Mouse (Mus musculus) stomach, embryonic 15.5 days (tissue): ENCODE results near the gene Unc13c. TPM values are rescaled to one million over a fixed set of nuclear protein-coding genes. Genes with fewer than 3 reads are reported as not detected.

Source experiments
- ATAC-seq: fragments of 200-750 bp; cut with Nextera tagmentation; 2 replicates; pipeline ENCODE4 v1.8.0; 2017; ENCODE audit warnings: low read depth, moderate number of reproducible peaks, moderate TSS enrichment; ENCODE audit not compliant: insufficient read depth, low FRiP score
- H3K27ac ChIP-seq: fragments of 300-500 bp; sonication (generic); 2 replicates; pipeline ENCODE4 v1.5.1; 2015; ENCODE audit warnings: mild to moderate bottlenecking, inconsistent platforms
- H3K27me3 ChIP-seq: fragments of 300-500 bp; sonication (generic); replicated peaks from 2 replicates; pipeline ENCODE4 v1.6.1; 2015; ENCODE audit warnings: inconsistent platforms
- H3K36me3 ChIP-seq: fragments of 300-500 bp; sonication (generic); 2 replicates; pipeline ENCODE4 v1.6.1; 2015; ENCODE audit warnings: inconsistent platforms
- H3K4me1 ChIP-seq: fragments of 300-500 bp; sonication (generic); 2 replicates; pipeline ENCODE4 v1.6.1; 2015; ENCODE audit warnings: inconsistent platforms
- H3K4me2 ChIP-seq: fragments of 300-500 bp; sonication (generic); 2 replicates; pipeline ENCODE4 v1.6.1; 2015; ENCODE audit warnings: mild to moderate bottlenecking, inconsistent platforms
- H3K4me3 ChIP-seq: fragments of 300-500 bp; sonication (generic); replicated peaks from 2 replicates; pipeline ENCODE4 v1.5.1; 2015; ENCODE audit warnings: inconsistent platforms
- H3K9ac ChIP-seq: fragments of 300-500 bp; sonication (generic); 2 replicates; pipeline ENCODE4 v1.6.1; 2015; ENCODE audit warnings: inconsistent platforms
- H3K9me3 ChIP-seq: fragments of 300-500 bp; sonication (generic); 2 replicates; pipeline ENCODE4 v1.6.1; 2016; ENCODE audit warnings: inconsistent platforms
- WGBS: fragments of 180-500 bp; shearing (Covaris S2); methylation state at CpG from one replicate; pipeline ENCODE4 v1.1.7; 2015; 5-methylcytosine and 5-hydroxymethylcytosine counted together
- polyA plus RNA-seq: library from polyadenylated mRNA; unstranded; fragments of >200 nt; fragmentation: Nextera tagmentation; extraction: Ambion mirVana; gene quantifications from 2 replicates; pipeline ENCODE4 v1.2.1, GENCODE M21; 2015

Unc13c gene
- polyA plus RNA-seq, 1 experiment from 2014 or later = 0.76 TPM

- H3K4me1 ChIP-seq = no peaks in the 10 kb centered on the region
- no peaks in the 10 kb centered on the region for H3K9me3 ChIP-seq
- H3K9ac ChIP-seq = no peak overlapping the region
- 69% methylated on average over 4 of the region's 4 CpGs for WGBS
- H3K4me2 ChIP-seq = no peak overlapping the region
- H3K27ac ChIP-seq = no peak overlapping the region
- H3K27me3 ChIP-seq = no peaks in the 10 kb centered on the region
- H3K36me3 ChIP-seq = no peaks in the 10 kb centered on the region
- no peak for ATAC-seq
- H3K4me3 ChIP-seq = no peak overlapping the region
These were observed 17.2 kb downstream of the Unc13c start for GRCm38 (mm10) chr9:73951586-73951985.

- Histone ChIP-seq H3K27me3 (no peaks in the 10 kb centered on the region), H3K4me2 (no peak overlapping the region), H3K9ac (no peak overlapping the region), H3K4me1 (no peaks in the 10 kb centered on the region), H3K36me3 (no peaks in the 10 kb centered on the region), H3K27ac (no peak overlapping the region), H3K4me3 (no peak overlapping the region), H3K9me3 (no peaks in the 10 kb centered on the region)
- no peak for ATAC-seq
- WGBS = 51% methylated on average over 4 of the region's 4 CpGs
These were observed 33.9 kb downstream of the Unc13c start for GRCm38 (mm10) chr9:73934844-73935243.

GRCm38 (mm10) chr9:73931988-73932387 lies 36.8 kb downstream of the Unc13c start:
- no peak overlapping the region for H3K4me3 ChIP-seq
- H3K9me3 ChIP-seq = no peaks in the 10 kb centered on the region
- H3K9ac ChIP-seq = no peak overlapping the region
- H3K27ac ChIP-seq = no peak overlapping the region
- ATAC-seq = no peak
- H3K36me3 ChIP-seq = no peaks in the 10 kb centered on the region
- H3K4me1 ChIP-seq = no peaks in the 10 kb centered on the region
- H3K4me2 ChIP-seq = no peak overlapping the region
- WGBS = 89% methylated on average over 9 of the region's 9 CpGs
- no peaks in the 10 kb centered on the region for H3K27me3 ChIP-seq

DNA sequence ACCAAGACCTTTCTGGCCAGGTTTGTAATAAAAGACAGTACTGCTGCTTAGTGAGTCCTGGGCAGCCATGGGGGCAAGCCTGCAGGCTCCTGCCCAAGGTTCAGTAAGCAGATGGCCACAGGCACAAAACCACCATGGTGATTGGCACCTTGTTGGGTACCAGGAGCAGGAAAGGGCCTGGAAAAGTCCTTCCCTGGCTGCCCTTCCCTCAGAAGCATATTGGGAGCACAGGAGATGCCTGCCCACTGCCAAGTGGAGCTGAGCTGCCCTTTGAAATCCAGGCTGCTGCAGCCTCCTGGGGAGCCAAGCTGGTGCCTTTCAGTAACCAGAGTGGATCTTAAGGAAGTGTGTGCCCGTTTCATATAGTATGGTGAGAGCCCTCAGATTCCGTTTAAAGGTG lies 41.5 kb downstream of the Unc13c start:
- no peak for ATAC-seq
- no peak overlapping the region for H3K27ac ChIP-seq
- H3K9ac ChIP-seq = no peak overlapping the region
- H3K36me3 ChIP-seq = no peaks in the 10 kb centered on the region
- H3K27me3 ChIP-seq = no peaks in the 10 kb centered on the region
- H3K4me2 ChIP-seq = no peak overlapping the region
- no peaks in the 10 kb centered on the region for H3K4me1 ChIP-seq
- H3K9me3 ChIP-seq = no peaks in the 10 kb centered on the region
- no peak overlapping the region for H3K4me3 ChIP-seq
- WGBS = 76% methylated on average over 2 of the region's 2 CpGs

- no peaks in the 10 kb centered on the region for H3K36me3 ChIP-seq
- ATAC-seq = no peak
- H3K27ac ChIP-seq = no peak overlapping the region
- H3K4me3 ChIP-seq = no peak overlapping the region
- H3K27me3 ChIP-seq = no peaks in the 10 kb centered on the region
- no peak overlapping the region for H3K9ac ChIP-seq
- H3K9me3 ChIP-seq = no peaks in the 10 kb centered on the region
- H3K4me1 ChIP-seq = no peaks in the 10 kb centered on the region
- WGBS = 72% methylated on average over 11 of the region's 11 CpGs
- no peak overlapping the region for H3K4me2 ChIP-seq
These were observed 46.2 kb downstream of the Unc13c start for GRCm38 (mm10) chr9:73922449-73923115.

DNA sequence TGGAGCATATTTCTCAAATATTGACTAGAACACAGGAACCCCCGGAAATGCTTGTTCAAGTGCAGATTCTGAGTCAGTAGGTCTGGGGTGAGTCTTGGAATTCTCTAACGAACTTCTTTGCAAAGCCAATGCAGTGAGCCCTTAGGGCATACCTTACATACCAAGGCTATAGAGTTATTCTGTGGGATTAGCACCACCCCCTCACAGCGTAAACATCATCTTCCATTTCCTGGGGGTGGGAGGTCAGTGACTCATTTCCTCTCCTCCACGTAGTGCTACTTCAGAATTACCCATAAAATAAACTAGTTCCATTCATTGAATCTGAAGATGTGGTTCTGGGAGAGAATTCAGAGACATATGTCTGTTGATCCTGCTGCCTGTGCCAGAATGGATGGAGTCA lies 62.8 kb downstream of the Unc13c start:
- no peaks in the 10 kb centered on the region for H3K27me3 ChIP-seq
- no peak overlapping the region for H3K9ac ChIP-seq
- no peak overlapping the region for H3K27ac ChIP-seq
- H3K4me2 ChIP-seq = no peak overlapping the region
- no peak overlapping the region for H3K4me3 ChIP-seq
- no peaks in the 10 kb centered on the region for H3K36me3 ChIP-seq
- 56% methylated on average over 4 of the region's 4 CpGs for WGBS
- H3K9me3 ChIP-seq = no peaks in the 10 kb centered on the region
- no peak for ATAC-seq
- no peaks in the 10 kb centered on the region for H3K4me1 ChIP-seq

GRCm38 (mm10) chr9:73898516-73898915 lies 70.2 kb downstream of the Unc13c start:
- no peak overlapping the region for H3K4me3 ChIP-seq
- H3K9me3 ChIP-seq = no peaks in the 10 kb centered on the region
- ATAC-seq = no peak
- no peak overlapping the region for H3K27ac ChIP-seq
- 81% methylated on average over 3 of the region's 3 CpGs for WGBS
- no peaks in the 10 kb centered on the region for H3K36me3 ChIP-seq
- no peaks in the 10 kb centered on the region for H3K27me3 ChIP-seq
- no peak overlapping the region for H3K4me2 ChIP-seq
- H3K4me1 ChIP-seq = no peaks in the 10 kb centered on the region
- no peak overlapping the region for H3K9ac ChIP-seq

DNA sequence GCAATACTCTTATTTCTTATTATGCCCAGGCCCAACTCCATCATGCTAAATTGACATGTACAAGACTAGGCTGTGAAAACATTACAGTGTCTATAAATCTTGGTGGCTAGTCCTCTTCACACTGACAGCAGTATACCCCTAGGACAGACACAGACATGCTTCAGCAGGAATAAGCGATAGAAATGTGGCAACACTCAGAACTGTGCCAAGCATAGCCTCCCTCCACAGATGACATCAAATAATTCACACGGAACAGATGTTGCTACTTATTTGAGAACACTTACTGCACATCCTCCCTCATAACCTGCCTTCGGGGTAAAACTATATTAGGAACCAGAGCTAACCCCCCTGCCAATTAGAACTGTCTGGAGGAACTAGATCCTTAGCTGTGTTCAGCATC lies 72.6 kb downstream of the Unc13c start:
- WGBS = 73% methylated on average over 3 of the region's 3 CpGs
- no peak for ATAC-seq
- Histone ChIP-seq H3K9me3 (no peaks in the 10 kb centered on the region), H3K27me3 (no peaks in the 10 kb centered on the region), H3K4me1 (no peaks in the 10 kb centered on the region), H3K27ac (no peak overlapping the region), H3K9ac (no peak overlapping the region), H3K4me3 (no peak overlapping the region), H3K4me2 (no peak overlapping the region), H3K36me3 (no peaks in the 10 kb centered on the region)

DNA sequence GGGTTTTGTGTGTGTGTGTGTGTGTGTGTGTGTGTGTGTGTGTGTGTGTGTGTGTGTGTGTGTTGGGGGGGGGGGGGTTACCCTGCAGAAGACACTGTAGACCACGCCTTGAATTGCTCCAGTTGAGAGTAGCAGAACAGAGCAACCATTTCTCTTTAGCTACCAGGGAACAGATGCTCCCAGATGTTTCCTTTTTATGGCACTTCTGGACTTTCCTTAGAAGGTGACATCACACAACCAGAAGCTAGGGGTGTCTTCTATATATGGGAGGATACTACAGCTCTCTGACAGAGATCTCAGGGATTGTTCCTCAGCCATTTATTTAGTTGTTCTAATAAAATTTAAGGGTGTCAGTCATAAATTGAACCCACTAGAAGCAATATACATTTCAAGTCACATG lies 85.2 kb downstream of the Unc13c start:
- Histone ChIP-seq H3K4me2 (no peak overlapping the region), H3K27ac (no peak overlapping the region), H3K36me3 (no peaks in the 10 kb centered on the region), H3K9ac (no peak overlapping the region), H3K4me3 (no peak overlapping the region), H3K9me3 (no peaks in the 10 kb centered on the region), H3K27me3 (no peaks in the 10 kb centered on the region), H3K4me1 (no peaks in the 10 kb centered on the region)
- 25% methylated on average over 1 of the region's 1 CpGs for WGBS
- no peak for ATAC-seq

DNA sequence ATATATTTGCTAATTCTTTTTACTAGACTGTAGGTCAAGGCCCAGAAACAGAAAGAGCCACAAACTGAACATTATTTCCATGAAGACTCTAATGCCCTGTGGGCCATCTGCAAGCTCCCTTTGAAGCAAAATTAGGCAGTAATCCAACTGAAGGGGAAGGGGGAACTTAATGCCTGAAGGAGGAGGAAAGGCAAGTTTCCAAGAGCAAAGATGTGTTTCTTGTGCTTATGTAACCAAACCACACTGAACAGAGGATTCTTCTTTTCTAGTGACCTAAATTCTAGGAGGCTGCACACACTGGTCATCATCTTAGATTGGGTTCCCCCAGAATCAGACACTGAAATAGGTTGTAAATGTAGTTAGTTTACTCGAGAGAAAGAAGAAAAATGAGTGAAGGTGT lies 85.6 kb downstream of the Unc13c start:
- no peaks in the 10 kb centered on the region for H3K27me3 ChIP-seq
- no peaks in the 10 kb centered on the region for H3K9me3 ChIP-seq
- no peaks in the 10 kb centered on the region for H3K36me3 ChIP-seq
- no peak for ATAC-seq
- no peak overlapping the region for H3K4me3 ChIP-seq
- no peak overlapping the region for H3K4me2 ChIP-seq
- H3K27ac ChIP-seq = no peak overlapping the region
- H3K9ac ChIP-seq = no peak overlapping the region
- H3K4me1 ChIP-seq = no peaks in the 10 kb centered on the region
- WGBS = 35% methylated on average over 1 of the region's 1 CpGs

DNA sequence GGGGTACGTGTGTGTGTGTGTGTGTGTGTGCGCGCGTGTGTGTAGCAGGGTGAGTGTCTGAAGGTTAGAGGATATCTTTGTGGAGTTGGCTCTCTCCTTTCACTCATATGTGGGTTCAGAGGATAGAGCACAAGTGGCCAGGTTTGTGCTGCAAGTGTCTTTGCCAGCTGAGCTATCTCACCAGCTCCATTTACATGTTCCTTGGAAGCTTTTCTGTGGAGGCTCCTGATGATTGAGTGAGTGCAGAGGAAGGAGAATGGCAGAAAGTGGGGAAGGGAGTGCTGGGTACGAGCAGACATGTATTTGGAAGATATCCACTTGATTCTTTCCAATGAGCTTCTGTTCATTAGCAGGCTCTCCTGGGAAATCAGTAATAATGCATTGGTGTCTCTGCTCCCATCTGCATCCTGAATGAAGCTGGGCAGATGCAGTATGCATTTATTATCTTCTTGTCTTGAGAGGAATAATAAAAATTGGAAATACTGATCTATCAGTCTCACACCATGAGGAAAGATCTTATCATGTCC lies 86.3 kb downstream of the Unc13c start:
- no peaks in the 10 kb centered on the region for H3K27me3 ChIP-seq
- no peak overlapping the region for H3K27ac ChIP-seq
- H3K36me3 ChIP-seq = no peaks in the 10 kb centered on the region
- H3K4me3 ChIP-seq = no peak overlapping the region
- H3K9ac ChIP-seq = no peak overlapping the region
- 82% methylated on average over 5 of the region's 5 CpGs for WGBS
- H3K4me1 ChIP-seq = no peaks in the 10 kb centered on the region
- no peaks in the 10 kb centered on the region for H3K9me3 ChIP-seq
- H3K4me2 ChIP-seq = no peak overlapping the region
- no peak for ATAC-seq

DNA sequence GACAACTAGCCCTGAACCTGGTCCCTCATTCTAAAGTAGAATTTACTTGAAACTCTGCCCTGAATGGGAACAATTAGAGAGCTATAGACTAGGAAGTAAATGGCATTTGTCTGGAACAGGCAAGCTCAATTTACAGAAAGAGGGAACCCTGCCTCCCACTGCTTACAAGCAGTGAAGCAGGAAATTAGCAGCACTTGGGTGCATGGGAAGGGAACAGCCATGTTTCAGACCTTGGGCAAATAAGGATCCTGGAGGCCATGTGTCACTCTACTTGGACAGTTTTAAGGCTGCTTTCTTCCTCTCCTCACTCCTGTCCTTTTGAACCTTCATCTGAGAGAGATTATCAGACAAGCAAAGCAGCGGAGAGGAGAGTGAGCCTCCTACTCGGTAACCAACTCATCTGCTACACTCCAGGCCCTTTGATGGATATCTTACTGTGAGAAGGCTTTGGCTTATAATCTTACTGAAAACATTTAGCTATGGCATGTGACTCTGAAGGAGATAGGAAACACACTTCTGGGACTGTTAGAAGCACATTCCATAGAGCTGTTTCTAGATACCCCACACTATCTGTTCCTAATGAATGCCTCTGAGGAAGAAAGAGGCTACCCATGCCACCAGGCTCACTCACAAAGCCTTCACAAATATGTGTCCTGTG lies 101.2 kb downstream of the Unc13c start:
- no peak overlapping the region for H3K4me2 ChIP-seq
- H3K36me3 ChIP-seq = no peaks in the 10 kb centered on the region
- ATAC-seq = no peak
- 48% methylated on average over 2 of the region's 2 CpGs for WGBS
- H3K9ac ChIP-seq = no peak overlapping the region
- H3K4me3 ChIP-seq = no peak overlapping the region
- H3K9me3 ChIP-seq = no peaks in the 10 kb centered on the region
- no peaks in the 10 kb centered on the region for H3K4me1 ChIP-seq
- H3K27me3 ChIP-seq = no peaks in the 10 kb centered on the region
- H3K27ac ChIP-seq = no peak overlapping the region
